In genomic region chr5:22584556-22584955, GRCm38 (mm10) we compare ENCODE assay signal across 13 mouse cellular contexts. TPM values are rescaled to one million over a fixed set of nuclear protein-coding genes. Genes with fewer than 3 reads are reported as not detected.
A peak's percentile ranks its signal among the peaks of the same experiment; 100 is the strongest.
DNase-seq lines count a peak whose midpoint lies in the region; ATAC-seq and TF ChIP-seq lines count a peak whose summit lies in the region.
"Had no signal": no experiment of that assay in that cellular context is flagged by ENCODE, and none has a peak within 500 bp of the region (broad histone marks: within the 10 kb centered on the region; RNA-seq: fewer than 3 reads in every experiment).

No protein-coding gene starts in this region.

- TF ChIP-seq POLR2A in heart, adult 2 months (IDR thresholded peaks at IDR 0.05; ENCODE audit: insufficient read depth, low read depth, low read length) = no peak

- intact Hi-C loops in heart, adult 2 months (cut with DNase I) = no loop called here
- intact Hi-C loops in heart, postnatal 36 days (cut with DNase I) = no loop called here

- no peak for TF ChIP-seq EP300 in heart, adult 2 months (IDR thresholded peaks at IDR 0.05; ENCODE audit: insufficient read depth, low read depth, low read length)
- TF ChIP-seq EP300 in lung, postnatal 0 days (IDR thresholded peaks at IDR 0.05) = no peak

- no peak for ATAC-seq in lung, postnatal 0 days
- ATAC-seq: midbrain, embryonic 13.5 days had no signal

- no peak overlapping the region for H3K4me3 ChIP-seq in heart, adult 2 months
- no peak overlapping the region for H3K4me3 ChIP-seq in lung, postnatal 0 days (ENCODE audit: low read depth, low read length)
- H3K4me3 ChIP-seq: heart, embryonic 15.5 days; limb, embryonic 12.5 days; midbrain, embryonic 13.5 days; neural tube, embryonic 13.5 days; stomach, embryonic 15.5 days had no signal

- no peaks in the 10 kb centered on the region for H3K27me3 ChIP-seq in heart, adult 2 months (ENCODE audit: control insufficient read depth, insufficient read depth, low read length)
- H3K27me3 ChIP-seq in lung, postnatal 0 days (replicated peaks; ENCODE audit: insufficient read depth, low read length) = no peaks in the 10 kb centered on the region
- H3K27me3 ChIP-seq: heart, embryonic 15.5 days; limb, embryonic 12.5 days; midbrain, embryonic 13.5 days; neural tube, embryonic 13.5 days; stomach, embryonic 15.5 days had no signal

- no peak overlapping the region for H3K4me2 ChIP-seq in lung, postnatal 0 days (replicated peaks; ENCODE audit: low read depth, low read length)
- H3K4me2 ChIP-seq: heart, embryonic 15.5 days; limb, embryonic 12.5 days; midbrain, embryonic 13.5 days; neural tube, embryonic 13.5 days; stomach, embryonic 15.5 days had no signal

- no peak for DNase-seq in heart, adult 2 months
- no peak for DNase-seq in heart, postnatal 36 days
- no peak for DNase-seq in lung, postnatal 0 days (ENCODE audit: low spot score)
- no peak for DNase-seq in lung, postnatal 25 days (ENCODE audit: low spot score)
- peak; percentile 54 for DNase-seq in NIH3T3 (ENCODE audit: low read depth)
- peak; percentile 10 for DNase-seq in retina, postnatal 1 day
- DNase-seq in kidney, postnatal 25 days = no peak
- DNase-seq: lung, postnatal 14 days had no signal

- no peaks in the 10 kb centered on the region for H3K4me1 ChIP-seq in heart, adult 2 months (ENCODE audit: control insufficient read depth, insufficient read depth, low read length)
- H3K4me1 ChIP-seq in lung, postnatal 0 days (ENCODE audit: insufficient read depth, low read depth, low read length) = no peaks in the 10 kb centered on the region
- H3K4me1 ChIP-seq: heart, embryonic 15.5 days; limb, embryonic 12.5 days; midbrain, embryonic 13.5 days; neural tube, embryonic 13.5 days; stomach, embryonic 15.5 days had no signal

- no peaks in the 10 kb centered on the region for H3K79me2 ChIP-seq in heart, adult 2 months (replicated peaks; ENCODE audit: control insufficient read depth, insufficient read depth, low read length)

- TF ChIP-seq CTCF in heart, adult 2 months (IDR thresholded peaks at IDR 0.05) = peak; percentile 27
- TF ChIP-seq CTCF in lung, postnatal 0 days (IDR thresholded peaks at IDR 0.05) = peak; percentile 23; the same call in 1 of the 2 replicates

- no peaks in the 10 kb centered on the region for H3K9me3 ChIP-seq in lung, postnatal 0 days (ENCODE audit: low read length)
- H3K9me3 ChIP-seq: heart, embryonic 15.5 days; limb, embryonic 12.5 days; midbrain, embryonic 13.5 days; neural tube, embryonic 13.5 days; stomach, embryonic 15.5 days had no signal

- no peak overlapping the region for H3K9ac ChIP-seq in heart, adult 2 months (ENCODE audit: low read depth, low read length)
- no peak overlapping the region for H3K9ac ChIP-seq in lung, postnatal 0 days (replicated peaks; ENCODE audit: low read depth)
- H3K9ac ChIP-seq: heart, embryonic 15.5 days; limb, embryonic 12.5 days; midbrain, embryonic 13.5 days; neural tube, embryonic 13.5 days; stomach, embryonic 15.5 days had no signal

- H3K36me3 ChIP-seq in heart, adult 2 months (ENCODE audit: control insufficient read depth, insufficient read depth, low read length) = no peaks in the 10 kb centered on the region
- no peaks in the 10 kb centered on the region for H3K36me3 ChIP-seq in lung, postnatal 0 days (ENCODE audit: insufficient read depth, low read length)
- H3K36me3 ChIP-seq: heart, embryonic 15.5 days; limb, embryonic 12.5 days; midbrain, embryonic 13.5 days; neural tube, embryonic 13.5 days; stomach, embryonic 15.5 days had no signal

- H3K27ac ChIP-seq in heart, adult 2 months = no peak overlapping the region
- no peak overlapping the region for H3K27ac ChIP-seq in lung, postnatal 0 days (ENCODE audit: low read length)
- H3K27ac ChIP-seq: heart, embryonic 15.5 days; limb, embryonic 12.5 days; midbrain, embryonic 13.5 days; neural tube, embryonic 13.5 days; stomach, embryonic 15.5 days had no signal

- WGBS in heart, adult 2 months = 71% methylated on average over 2 of the region's 2 CpGs
- 68% methylated on average over 2 of the region's 2 CpGs for WGBS in lung, postnatal 0 days

RNA-seq across cellular contexts. Expression of gene Orc5, which starts 34.3 kb away (rescaled TPM):
- total RNA-seq in heart, adult 2 months (2021) = 1 to 10 TPM; 7.7 TPM
- 4.0 TPM in 2 replicates for polyA plus RNA-seq in heart, adult 2 months (2012; rRNA removed)
- 1 to 10 TPM; 7.5 to 8.6 TPM for total RNA-seq in heart, postnatal 36 days (2021)
- polyA plus RNA-seq in lung, postnatal 0 days (2015; fragmentation: Nextera tagmentation; extraction: Ambion mirVana) = 22.6 and 25.0 TPM in 2 replicates

Comparison
In these comparisons a context has a peak if more than half of its experiments do, and no peak if none do; other contexts are left out.
1. DNase-seq: peak in NIH3T3 (single experiment) and retina, postnatal 1 day (single experiment); none in heart, adult 2 months (0 of 2), heart, postnatal 36 days (0 of 2), lung, postnatal 0 days (single experiment), lung, postnatal 25 days (single experiment) and kidney, postnatal 25 days (0 of 2).